Mouse (Mus musculus): Measurements from ENCODE around the gene Sec16b. TPM values are rescaled to one million over a fixed set of nuclear protein-coding genes. Genes with fewer than 3 reads are reported as not detected.

Sec16b gene
- polyA plus RNA-seq, 1 experiment from 2014 or later = 0.63 TPM

- peaks cover 6% of the 10 kb centered on the region for H3K4me1 ChIP-seq
- no peaks in the 10 kb centered on the region for H3K9me3 ChIP-seq
- no peak overlapping the region for H3K27ac ChIP-seq
- H3K4me3 ChIP-seq = no peak overlapping the region
- DNase-seq (ENCODE audit: extremely low spot score, low spot score) = no peak
- no peaks in the 10 kb centered on the region for H3K36me3 ChIP-seq (replicated peaks)
- no peaks in the 10 kb centered on the region for H3K27me3 ChIP-seq (ENCODE audit: poor library complexity, severe bottlenecking)
- 80% methylated on average over 3 of the region's 3 CpGs for WGBS
Observed at GRCm38 (mm10) chr1:157480901-157481300, 25.6 kb upstream of the Sec16b start.

DNA sequence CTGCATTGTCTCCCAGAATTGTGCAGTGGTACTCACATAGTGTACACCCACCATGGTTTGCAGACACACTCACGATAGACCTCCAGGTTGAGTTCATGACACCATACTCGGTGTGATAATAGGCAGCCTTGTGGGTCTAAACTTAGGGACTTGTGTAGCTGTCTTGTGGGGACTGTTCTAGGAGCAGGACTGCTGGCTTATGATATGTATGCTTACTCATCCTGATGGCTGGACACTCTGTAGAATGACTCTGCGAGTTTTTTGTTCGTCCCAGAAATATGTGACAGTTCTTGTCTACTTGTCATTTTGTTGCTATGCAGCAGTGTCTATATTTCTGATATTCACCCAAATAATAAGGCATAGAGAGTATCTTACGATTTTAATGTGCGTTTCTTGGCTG is 24.9 kb upstream of the Sec16b start:
- Histone ChIP-seq H3K4me1 (peaks cover 6% of the 10 kb centered on the region), H3K27ac (no peak overlapping the region), H3K36me3 (replicated peaks) (no peaks in the 10 kb centered on the region), H3K9me3 (no peaks in the 10 kb centered on the region), H3K4me3 (no peak overlapping the region), H3K27me3 (ENCODE audit: poor library complexity, severe bottlenecking) (no peaks in the 10 kb centered on the region)
- no peak for DNase-seq (ENCODE audit: extremely low spot score, low spot score)
- 92% methylated on average over 6 of the region's 6 CpGs for WGBS

GRCm38 (mm10) chr1:157484161-157484560 is 22.4 kb upstream of the Sec16b start:
- Histone ChIP-seq H3K36me3 (replicated peaks) (no peaks in the 10 kb centered on the region), H3K9me3 (no peaks in the 10 kb centered on the region)
- WGBS = 95% methylated on average over 4 of the region's 4 CpGs

DNA sequence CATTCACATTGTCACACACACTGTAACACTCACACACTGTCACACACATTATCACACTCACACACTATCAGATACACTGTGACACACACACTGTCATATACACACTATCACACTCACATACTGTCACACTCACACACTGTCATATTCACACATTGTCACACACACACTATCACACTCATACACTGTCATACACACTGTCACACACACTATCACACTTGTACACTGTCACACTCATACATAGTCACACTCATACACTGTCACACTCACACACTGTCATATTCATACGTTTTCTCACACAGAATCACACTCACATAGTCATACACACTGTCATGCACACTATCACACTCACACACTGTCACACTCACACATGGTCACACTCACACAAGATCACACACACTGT is 5.9 kb upstream of the Sec16b start:
- peaks cover 5% of the 10 kb centered on the region; the same call in 1 of the 2 replicates for H3K4me1 ChIP-seq
- WGBS = 81% methylated on average over 1 of the region's 1 CpGs

More at GRCm38 (mm10) chr1:157484161-157484560, 22.4 kb upstream of the Sec16b start:
- Histone ChIP-seq H3K4me3 (no peak overlapping the region), H3K4me1 (peaks cover 6% of the 10 kb centered on the region), H3K27me3 (ENCODE audit: poor library complexity, severe bottlenecking) (no peaks in the 10 kb centered on the region), H3K27ac (no peak overlapping the region)
- no peak for DNase-seq (ENCODE audit: extremely low spot score, low spot score)

DNA sequence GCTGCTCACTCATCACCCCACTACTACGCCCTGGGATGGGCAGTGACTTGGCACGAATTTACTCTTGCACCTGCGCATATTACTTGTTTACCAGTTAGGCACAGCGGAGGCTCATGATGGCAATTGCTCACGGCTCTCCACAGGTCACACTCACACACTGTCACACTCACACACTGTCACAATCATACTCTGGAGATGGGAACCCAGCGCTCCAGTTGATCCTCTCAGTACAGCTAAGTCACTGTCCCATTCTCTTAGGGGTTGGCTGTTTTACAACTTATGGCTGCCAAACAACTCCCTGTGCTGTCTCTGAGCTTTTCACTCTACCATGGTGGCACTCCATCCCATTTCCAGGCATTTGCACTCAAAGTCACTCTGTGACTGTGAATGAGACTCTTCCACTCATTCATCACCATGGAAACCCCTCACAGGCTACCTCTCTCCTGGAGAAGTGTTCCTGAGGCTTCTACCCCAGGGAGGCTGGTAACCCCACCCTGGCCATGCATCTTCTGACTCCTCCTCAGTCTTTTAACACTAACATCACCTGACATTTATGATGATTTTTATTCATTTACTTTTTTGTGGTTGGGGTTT is 5.1 kb upstream of the Sec16b start:
- H3K27ac ChIP-seq = no peak overlapping the region
- peaks cover 5% of the 10 kb centered on the region; the same call in 1 of the 2 replicates for H3K4me1 ChIP-seq
- no peaks in the 10 kb centered on the region for H3K36me3 ChIP-seq (replicated peaks)
- no peak overlapping the region for H3K4me3 ChIP-seq
- 93% methylated on average over 6 of the region's 6 CpGs for WGBS
- no peaks in the 10 kb centered on the region; the same call in 1 of the 2 replicates for H3K9me3 ChIP-seq
- no peak for DNase-seq (ENCODE audit: extremely low spot score, low spot score)
- H3K27me3 ChIP-seq (ENCODE audit: poor library complexity, severe bottlenecking) = no peaks in the 10 kb centered on the region

More for the DNA sequence above, 5.9 kb upstream of the Sec16b start:
- Histone ChIP-seq H3K27me3 (ENCODE audit: poor library complexity, severe bottlenecking) (no peaks in the 10 kb centered on the region), H3K4me3 (no peak overlapping the region), H3K36me3 (replicated peaks) (no peaks in the 10 kb centered on the region), H3K27ac (no peak overlapping the region), H3K9me3 (no peaks in the 10 kb centered on the region; the same call in 1 of the 2 replicates)
- no peak for DNase-seq (ENCODE audit: extremely low spot score, low spot score)

DNA sequence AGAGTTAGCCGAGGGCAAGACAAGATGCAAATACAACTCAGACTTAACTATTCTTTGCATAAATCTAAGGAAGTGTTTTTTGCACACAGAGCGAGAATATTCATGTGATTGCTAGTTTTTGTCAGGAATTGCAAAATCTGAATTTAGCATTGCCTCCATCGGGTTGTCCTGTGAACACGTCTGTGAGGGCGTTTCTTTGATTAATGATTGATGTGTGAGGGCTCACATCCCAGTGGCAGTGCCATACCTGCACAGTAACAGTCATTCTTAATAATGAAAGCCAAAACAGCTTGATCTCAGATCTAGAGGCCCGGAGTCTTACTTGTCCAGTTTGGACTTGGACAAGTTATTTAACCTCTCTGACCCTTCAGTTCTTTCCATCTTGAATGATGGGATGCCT is 3.5 kb upstream of the Sec16b start:
- DNase-seq (ENCODE audit: extremely low spot score, low spot score) = no peak
- Histone ChIP-seq H3K36me3 (replicated peaks) (no peaks in the 10 kb centered on the region), H3K27me3 (ENCODE audit: poor library complexity, severe bottlenecking) (no peaks in the 10 kb centered on the region), H3K4me3 (no peak overlapping the region), H3K9me3 (no peaks in the 10 kb centered on the region; the same call in 1 of the 2 replicates), H3K4me1 (peaks cover 12% of the 10 kb centered on the region), H3K27ac (no peak overlapping the region)
- WGBS = 90% methylated on average over 6 of the region's 6 CpGs

- no peaks in the 10 kb centered on the region for H3K9me3 ChIP-seq
- no peak for DNase-seq (ENCODE audit: extremely low spot score, low spot score)
- H3K27ac ChIP-seq = no peak overlapping the region
- no peaks in the 10 kb centered on the region for H3K27me3 ChIP-seq (ENCODE audit: poor library complexity, severe bottlenecking)
- H3K4me3 ChIP-seq = no peak overlapping the region
- no peaks in the 10 kb centered on the region for H3K36me3 ChIP-seq (replicated peaks)
- H3K4me1 ChIP-seq = peaks cover 18% of the 10 kb centered on the region
- 71% methylated on average over 4 of the region's 4 CpGs for WGBS
Observed at GRCm38 (mm10) chr1:157506995-157507595, 567 bp downstream of the Sec16b start.

DNA sequence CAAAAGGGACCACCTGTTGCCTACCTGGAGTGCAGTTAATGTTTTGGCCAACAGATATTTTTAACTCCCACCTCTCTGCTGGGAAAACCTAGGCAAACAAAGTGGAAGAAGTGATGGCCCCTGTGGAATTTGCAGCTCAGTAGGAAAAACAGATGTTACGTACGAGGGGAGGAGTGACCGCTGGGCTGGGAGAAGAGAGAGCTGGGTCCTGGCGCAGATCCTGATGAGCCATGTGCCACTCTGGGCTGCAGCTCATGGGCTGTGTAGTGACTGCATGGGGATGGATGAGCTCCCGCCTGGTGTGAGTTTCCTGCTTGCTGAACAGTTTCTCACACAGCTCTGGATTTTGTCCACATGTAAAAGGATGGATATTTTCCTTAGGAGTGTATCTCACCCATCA is 1.3 kb downstream of the Sec16b start:
- Histone ChIP-seq H3K4me3 (no peak overlapping the region), H3K27ac (no peak overlapping the region), H3K36me3 (replicated peaks) (no peaks in the 10 kb centered on the region), H3K4me1 (peaks cover 18% of the 10 kb centered on the region), H3K9me3 (no peaks in the 10 kb centered on the region), H3K27me3 (ENCODE audit: poor library complexity, severe bottlenecking) (no peaks in the 10 kb centered on the region)
- 67% methylated on average over 5 of the region's 5 CpGs for WGBS
- DNase-seq (ENCODE audit: extremely low spot score, low spot score) = no peak

DNA sequence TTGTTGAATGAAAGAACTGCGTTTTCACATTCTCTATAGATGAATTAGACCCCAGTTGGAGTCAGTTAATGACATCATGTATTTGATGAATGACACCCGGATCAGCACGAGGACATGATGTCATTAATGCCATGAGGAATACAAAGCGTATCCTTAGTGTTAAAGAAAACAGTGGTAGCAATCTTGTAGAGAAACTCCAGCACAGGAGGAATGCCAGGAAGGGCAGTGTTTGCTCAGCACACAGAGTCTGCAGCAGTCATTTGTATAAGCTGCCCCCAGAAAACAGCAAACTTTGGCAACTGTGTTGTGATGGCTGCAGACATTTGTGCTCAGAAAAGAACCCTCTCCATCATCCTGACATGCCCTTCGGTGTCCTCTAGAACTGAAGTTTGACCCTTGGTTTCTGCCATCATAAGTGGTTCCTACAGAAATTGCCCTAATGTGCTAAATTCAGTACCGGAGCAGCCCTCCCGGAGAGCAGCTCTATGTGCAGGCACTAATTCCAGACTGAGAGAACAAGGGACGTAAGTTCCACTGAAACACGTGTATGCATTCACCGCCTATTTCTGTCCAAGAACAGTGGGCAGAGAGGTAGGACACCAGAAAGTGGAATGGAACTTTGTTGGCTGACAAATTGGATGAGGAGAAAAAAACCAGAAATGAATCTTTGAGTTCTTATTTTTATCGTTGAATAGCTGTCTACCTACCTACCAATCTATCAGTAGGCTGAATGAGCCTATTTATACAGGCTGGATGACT is 6.3 kb downstream of the Sec16b start:
- DNase-seq (ENCODE audit: extremely low spot score, low spot score) = no peak
- 89% methylated on average over 11 of the region's 11 CpGs for WGBS
- H3K4me3 ChIP-seq = no peak overlapping the region

DNA sequence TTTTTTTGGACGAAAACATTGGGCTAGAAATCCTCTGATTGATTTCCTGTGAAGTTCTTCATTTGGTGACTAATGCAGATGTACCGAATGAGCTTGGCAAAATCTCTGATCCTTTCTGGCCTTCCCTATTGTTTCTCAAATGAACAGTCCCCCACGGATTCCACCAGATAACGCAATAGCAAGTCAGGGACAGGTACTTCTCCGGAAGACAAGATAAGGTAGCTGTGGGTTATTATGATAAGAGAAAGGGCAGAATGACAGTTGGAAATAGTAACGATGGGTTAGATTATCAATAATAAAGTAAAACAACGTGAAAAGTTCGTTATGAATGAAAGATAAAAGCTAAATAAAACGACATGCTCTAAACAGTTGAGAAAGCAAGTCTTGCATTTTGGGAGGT is 7.0 kb downstream of the Sec16b start:
- 83% methylated on average over 9 of the region's 9 CpGs for WGBS
- no peak overlapping the region for H3K4me3 ChIP-seq
- H3K27me3 ChIP-seq (ENCODE audit: poor library complexity, severe bottlenecking) = no peaks in the 10 kb centered on the region
- no peak for DNase-seq (ENCODE audit: extremely low spot score, low spot score)
- no peak overlapping the region for H3K27ac ChIP-seq
- no peaks in the 10 kb centered on the region for H3K9me3 ChIP-seq
- peaks cover 11% of the 10 kb centered on the region for H3K4me1 ChIP-seq
- H3K36me3 ChIP-seq (replicated peaks) = no peaks in the 10 kb centered on the region

More for the DNA sequence above, 6.3 kb downstream of the Sec16b start:
- Histone ChIP-seq H3K36me3 (replicated peaks) (no peaks in the 10 kb centered on the region), H3K4me1 (peaks cover 11% of the 10 kb centered on the region), H3K27ac (no peak overlapping the region), H3K9me3 (no peaks in the 10 kb centered on the region), H3K27me3 (ENCODE audit: poor library complexity, severe bottlenecking) (no peaks in the 10 kb centered on the region)

- Histone ChIP-seq H3K36me3 (replicated peaks) (no peaks in the 10 kb centered on the region), H3K27ac (no peak overlapping the region), H3K4me1 (peaks cover 11% of the 10 kb centered on the region), H3K27me3 (ENCODE audit: poor library complexity, severe bottlenecking) (no peaks in the 10 kb centered on the region), H3K4me3 (no peak overlapping the region), H3K9me3 (no peaks in the 10 kb centered on the region)
- WGBS = 75% methylated on average over 4 of the region's 4 CpGs
- no peak for DNase-seq (ENCODE audit: extremely low spot score, low spot score)
Observed at GRCm38 (mm10) chr1:157514298-157514697, 7.8 kb downstream of the Sec16b start.

DNA sequence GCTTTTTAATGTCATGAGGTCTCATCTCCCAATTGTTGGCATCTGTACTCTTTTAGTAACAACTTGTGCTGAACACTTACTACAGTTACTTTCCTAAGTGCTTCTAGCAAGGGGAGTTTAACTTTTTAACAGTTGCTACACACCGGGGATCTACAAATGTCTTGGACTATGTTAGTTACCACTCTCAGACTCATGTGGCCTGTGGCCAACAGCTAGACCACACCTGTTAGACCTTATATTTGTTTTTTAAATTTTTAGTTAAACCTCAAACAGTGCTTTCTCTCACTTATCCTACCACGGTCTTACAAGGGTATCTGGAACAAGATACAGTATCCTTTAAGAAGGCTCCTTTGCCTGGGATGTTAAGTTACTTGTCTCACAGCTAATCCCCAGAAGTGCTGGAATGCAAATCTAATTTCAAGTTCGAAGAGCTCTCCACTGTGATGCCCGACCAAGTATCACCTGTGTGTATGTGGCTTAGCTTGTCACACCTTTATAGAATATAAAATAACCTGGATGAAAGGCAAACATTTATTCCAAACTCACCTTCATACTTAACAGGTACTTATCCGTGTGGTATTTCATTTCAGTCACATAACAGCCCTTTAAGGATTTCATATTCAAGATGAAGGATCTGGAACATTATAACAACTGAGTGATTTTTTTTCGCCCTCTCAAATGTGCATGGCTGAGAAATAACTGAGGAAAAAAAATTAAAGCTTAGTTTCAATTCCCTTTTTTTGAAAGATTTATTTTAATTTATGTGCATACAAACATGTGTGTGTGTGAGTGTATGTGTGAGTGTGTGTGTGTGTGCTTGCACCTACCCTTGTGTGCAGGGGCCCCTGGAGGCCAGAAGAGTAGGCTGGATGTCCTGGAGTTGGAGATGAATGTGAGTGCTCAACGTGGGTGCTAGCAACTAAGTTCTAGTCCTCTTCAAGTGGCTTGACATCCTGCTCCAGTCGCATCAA is 10.6 kb downstream of the Sec16b start:
- DNase-seq (ENCODE audit: extremely low spot score, low spot score) = no peak
- Histone ChIP-seq H3K4me1 (no peaks in the 10 kb centered on the region), H3K27ac (no peak overlapping the region), H3K27me3 (ENCODE audit: poor library complexity, severe bottlenecking) (no peaks in the 10 kb centered on the region), H3K4me3 (no peak overlapping the region), H3K36me3 (replicated peaks) (no peaks in the 10 kb centered on the region), H3K9me3 (no peaks in the 10 kb centered on the region)
- 88% methylated on average over 8 of the region's 8 CpGs for WGBS
